Mouse (Mus musculus): ENCODE data around the gene Rab11fip5. TPM values are rescaled to one million over a fixed set of nuclear protein-coding genes. Genes with fewer than 3 reads are reported as not detected.

Rab11fip5 gene
- polyA plus RNA-seq, 1 experiment from 2014 or later = 4.2 TPM

- WGBS = 83% methylated on average over 1 of the region's 1 CpGs
- Histone ChIP-seq H3K4me1 (no peaks in the 10 kb centered on the region), H3K9me3 (replicated peaks) (no peaks in the 10 kb centered on the region), H3K36me3 (no peaks in the 10 kb centered on the region), H3K27me3 (ENCODE audit: low read depth, poor library complexity, severe bottlenecking) (peaks cover 34% of the 10 kb centered on the region), H3K4me3 (no peak overlapping the region), H3K27ac (replicated peaks) (no peak overlapping the region)
- DNase-seq (ENCODE audit: low spot score) = no peak
Measured at GRCm38 (mm10) chr6:85339273-85339901, 35.0 kb downstream of the Rab11fip5 start.

- DNase-seq (ENCODE audit: low spot score) = no peak
- Histone ChIP-seq H3K27me3 (ENCODE audit: low read depth, poor library complexity, severe bottlenecking) (peaks cover 36% of the 10 kb centered on the region), H3K4me1 (peaks cover 11% of the 10 kb centered on the region), H3K27ac (replicated peaks) (no peak overlapping the region), H3K36me3 (no peaks in the 10 kb centered on the region), H3K4me3 (no peak overlapping the region), H3K9me3 (replicated peaks) (no peaks in the 10 kb centered on the region)
- WGBS = 92% methylated on average over 9 of the region's 9 CpGs
Measured at GRCm38 (mm10) chr6:85336944-85337343, 37.5 kb downstream of the Rab11fip5 start.

GRCm38 (mm10) chr6:85335352-85335751 lies 39.1 kb downstream of the Rab11fip5 start:
- Histone ChIP-seq H3K4me3 (no peak overlapping the region), H3K36me3 (no peaks in the 10 kb centered on the region), H3K9me3 (replicated peaks) (no peaks in the 10 kb centered on the region), H3K27ac (replicated peaks) (no peak overlapping the region), H3K27me3 (ENCODE audit: low read depth, poor library complexity, severe bottlenecking) (peaks cover 38% of the 10 kb centered on the region), H3K4me1 (peaks cover 21% of the 10 kb centered on the region)
- DNase-seq (ENCODE audit: low spot score) = no peak
- WGBS = 52% methylated on average over 3 of the region's 3 CpGs

GRCm38 (mm10) chr6:85334851-85335250 lies 39.6 kb downstream of the Rab11fip5 start:
- Histone ChIP-seq H3K9me3 (replicated peaks) (no peaks in the 10 kb centered on the region), H3K27me3 (ENCODE audit: low read depth, poor library complexity, severe bottlenecking) (peaks cover 39% of the 10 kb centered on the region), H3K4me3 (no peak overlapping the region), H3K27ac (replicated peaks) (no peak overlapping the region), H3K36me3 (no peaks in the 10 kb centered on the region), H3K4me1 (peaks cover 21% of the 10 kb centered on the region)
- WGBS = 67% methylated on average over 5 of the region's 5 CpGs
- DNase-seq (ENCODE audit: low spot score) = no peak

- peaks cover 39% of the 10 kb centered on the region for H3K27me3 ChIP-seq (ENCODE audit: low read depth, poor library complexity, severe bottlenecking)
- no peaks in the 10 kb centered on the region for H3K9me3 ChIP-seq (replicated peaks)
- H3K27ac ChIP-seq (replicated peaks) = no peak overlapping the region
- no peaks in the 10 kb centered on the region for H3K36me3 ChIP-seq
- no peak overlapping the region for H3K4me3 ChIP-seq
- DNase-seq (ENCODE audit: low spot score) = no peak
- H3K4me1 ChIP-seq = peaks cover 21% of the 10 kb centered on the region
Measured at GRCm38 (mm10) chr6:85334251-85334650, 40.2 kb downstream of the Rab11fip5 start.

- peak overlapping the region; percentile 95 for H3K27ac ChIP-seq (replicated peaks)
- WGBS = 6% methylated on average over 13 of the region's 13 CpGs
- peaks cover 39% of the 10 kb centered on the region for H3K27me3 ChIP-seq (ENCODE audit: low read depth, poor library complexity, severe bottlenecking)
Measured at GRCm38 (mm10) chr6:85333732-85334131, 40.7 kb downstream of the Rab11fip5 start.

GRCm38 (mm10) chr6:85333000-85333669 lies 41.3 kb downstream of the Rab11fip5 start, which contains the start of gene Sfxn5:
TSS of gene Sfxn5 (minus strand) at chr6:85333422.
- under 1% methylated on average over 49 of the region's 49 CpGs for WGBS
- Histone ChIP-seq H3K27me3 (ENCODE audit: low read depth, poor library complexity, severe bottlenecking) (peaks cover 39% of the 10 kb centered on the region), H3K4me3 (peak within 1 kb of the TSS; percentile 71), H3K9me3 (replicated peaks) (no peaks in the 10 kb centered on the region), H3K36me3 (no peaks in the 10 kb centered on the region), H3K27ac (replicated peaks) (peak within 1 kb of the TSS; percentile 95), H3K4me1 (peaks cover 21% of the 10 kb centered on the region)
- peak; percentile 95 for DNase-seq (ENCODE audit: low spot score)

More at GRCm38 (mm10) chr6:85333732-85334131, 40.7 kb downstream of the Rab11fip5 start:
- DNase-seq (ENCODE audit: low spot score) = no peak
- H3K4me1 ChIP-seq = peaks cover 21% of the 10 kb centered on the region
- peak overlapping the region; percentile 71 for H3K4me3 ChIP-seq
- H3K36me3 ChIP-seq = no peaks in the 10 kb centered on the region
- no peaks in the 10 kb centered on the region for H3K9me3 ChIP-seq (replicated peaks)

- Histone ChIP-seq H3K9me3 (replicated peaks) (no peaks in the 10 kb centered on the region), H3K36me3 (no peaks in the 10 kb centered on the region), H3K4me1 (peaks cover 21% of the 10 kb centered on the region), H3K4me3 (peak overlapping the region; percentile 71), H3K27me3 (ENCODE audit: low read depth, poor library complexity, severe bottlenecking) (peaks cover 39% of the 10 kb centered on the region), H3K27ac (replicated peaks) (peak overlapping the region; percentile 95)
- DNase-seq (ENCODE audit: low spot score) = no peak
- under 1% methylated on average over 41 of the region's 41 CpGs for WGBS
Measured at GRCm38 (mm10) chr6:85332351-85332999, 42.0 kb downstream of the Rab11fip5 start.

- Histone ChIP-seq H3K4me1 (peaks cover 21% of the 10 kb centered on the region), H3K9me3 (replicated peaks) (no peaks in the 10 kb centered on the region), H3K36me3 (no peaks in the 10 kb centered on the region), H3K27me3 (ENCODE audit: low read depth, poor library complexity, severe bottlenecking) (peaks cover 35% of the 10 kb centered on the region), H3K27ac (replicated peaks) (no peak overlapping the region), H3K4me3 (peak overlapping the region; percentile 71)
- WGBS = 8% methylated on average over 8 of the region's 8 CpGs
- no peak for DNase-seq (ENCODE audit: low spot score)
Measured at GRCm38 (mm10) chr6:85331736-85332135, 42.7 kb downstream of the Rab11fip5 start.

GRCm38 (mm10) chr6:85331221-85331735 lies 43.2 kb downstream of the Rab11fip5 start:
- Histone ChIP-seq H3K4me3 (no peak overlapping the region), H3K36me3 (no peaks in the 10 kb centered on the region), H3K27ac (replicated peaks) (no peak overlapping the region), H3K9me3 (replicated peaks) (no peaks in the 10 kb centered on the region), H3K4me1 (peaks cover 21% of the 10 kb centered on the region), H3K27me3 (ENCODE audit: low read depth, poor library complexity, severe bottlenecking) (peaks cover 32% of the 10 kb centered on the region)
- WGBS = 42% methylated on average over 6 of the region's 6 CpGs
- DNase-seq (ENCODE audit: low spot score) = no peak

- Histone ChIP-seq H3K4me1 (peaks cover 26% of the 10 kb centered on the region), H3K27me3 (ENCODE audit: low read depth, poor library complexity, severe bottlenecking) (peaks cover 28% of the 10 kb centered on the region), H3K27ac (replicated peaks) (no peak overlapping the region), H3K9me3 (replicated peaks) (no peaks in the 10 kb centered on the region), H3K4me3 (no peak overlapping the region), H3K36me3 (no peaks in the 10 kb centered on the region)
- DNase-seq (ENCODE audit: low spot score) = no peak
- WGBS = 95% methylated on average over 4 of the region's 4 CpGs
Measured at GRCm38 (mm10) chr6:85329666-85330185, 44.7 kb downstream of the Rab11fip5 start.

- no peak overlapping the region for H3K27ac ChIP-seq (replicated peaks)
- H3K4me3 ChIP-seq = no peak overlapping the region
- H3K4me1 ChIP-seq = peaks cover 12% of the 10 kb centered on the region
- no peaks in the 10 kb centered on the region for H3K9me3 ChIP-seq (replicated peaks)
- H3K27me3 ChIP-seq (ENCODE audit: low read depth, poor library complexity, severe bottlenecking) = peaks cover 16% of the 10 kb centered on the region
- no peaks in the 10 kb centered on the region for H3K36me3 ChIP-seq
- 81% methylated on average over 4 of the region's 4 CpGs for WGBS
- DNase-seq (ENCODE audit: low spot score) = no peak
Measured at GRCm38 (mm10) chr6:85326564-85326963, 47.9 kb downstream of the Rab11fip5 start.
